Mouse (Mus musculus) forebrain, embryonic 13.5 days (tissue): ENCODE measurements at regions not wholly inside any gene's neighbourhood (a gene's known extent, or its start where the extent isn't known, plus 50 kb on each side); places are given as distances from the start of the nearest gene placed in this dataset.
A peak's percentile ranks its signal among the peaks of the same experiment; 100 is the strongest.

Source experiments
- ATAC-seq: fragments of 200-750 bp; cut with Nextera tagmentation; 2 replicates; pipeline ENCODE4 v1.8.0; 2017
- H3K27ac ChIP-seq: fragments of 300-500 bp; sonication (generic); 2 replicates; pipeline ENCODE4 v1.5.1; 2015; ENCODE audit warnings: inconsistent platforms, mild to moderate bottlenecking, moderate library complexity
- H3K27me3 ChIP-seq: fragments of 300-500 bp; sonication (generic); 2 replicates; pipeline ENCODE4 v1.6.1; 2015; ENCODE audit warnings: mild to moderate bottlenecking, inconsistent platforms
- H3K36me3 ChIP-seq: fragments of 300-500 bp; sonication (generic); 2 replicates; pipeline ENCODE4 v1.6.1; 2015; ENCODE audit warnings: mild to moderate bottlenecking, inconsistent platforms; ENCODE audit not compliant: poor library complexity, severe bottlenecking
- H3K4me1 ChIP-seq: fragments of 300-500 bp; sonication (generic); 2 replicates; pipeline ENCODE4 v1.6.1; 2015; ENCODE audit warnings: inconsistent platforms
- H3K4me2 ChIP-seq: fragments of 300-500 bp; sonication (generic); 2 replicates; pipeline ENCODE4 v1.6.1; 2015; ENCODE audit warnings: inconsistent platforms, mild to moderate bottlenecking, moderate library complexity
- H3K4me3 ChIP-seq: fragments of 300-500 bp; sonication (generic); 2 replicates; pipeline ENCODE4 v1.5.1; 2015; ENCODE audit warnings: mild to moderate bottlenecking, inconsistent platforms
- H3K9ac ChIP-seq: fragments of 300-500 bp; sonication (generic); 2 replicates; pipeline ENCODE4 v1.6.1; 2015; ENCODE audit warnings: mild to moderate bottlenecking, inconsistent platforms
- H3K9me3 ChIP-seq: fragments of 300-500 bp; sonication (generic); replicated peaks from 2 replicates; pipeline ENCODE4 v1.6.1; 2016; ENCODE audit warnings: inconsistent platforms
- WGBS: fragments of 180-500 bp; shearing (Covaris S2); methylation state at CpG from one replicate; pipeline ENCODE4 v1.1.7; 2015; 5-methylcytosine and 5-hydroxymethylcytosine counted together

DNA sequence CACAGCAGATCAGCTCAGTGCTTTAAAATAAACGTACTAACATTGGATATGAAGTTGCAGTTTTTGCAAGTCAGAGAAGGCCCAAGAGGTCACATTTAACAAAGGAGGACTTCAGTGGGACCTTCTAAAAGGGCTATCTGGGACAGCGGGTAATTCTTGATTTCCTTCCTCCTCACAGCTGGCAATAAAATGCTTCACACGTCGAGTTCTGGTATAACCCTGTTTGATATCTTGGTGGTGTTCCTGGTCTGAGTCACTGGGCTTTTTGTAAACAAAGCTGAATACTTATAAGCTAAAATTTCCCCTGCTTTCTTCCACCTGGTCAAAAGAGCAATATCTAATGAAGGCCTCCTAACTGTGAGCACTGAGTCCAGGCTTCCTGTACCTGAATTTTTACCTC, 187.9 kb downstream of the Rnd3 start:
- Histone ChIP-seq H3K9me3 (no peaks in the 10 kb centered on the region), H3K9ac (no peak overlapping the region), H3K36me3 (no peaks in the 10 kb centered on the region), H3K27ac (no peak overlapping the region), H3K27me3 (no peaks in the 10 kb centered on the region), H3K4me3 (no peak overlapping the region), H3K4me1 (peaks cover 12% of the 10 kb centered on the region), H3K4me2 (no peak overlapping the region)
- no peak for ATAC-seq
- 79% methylated on average over 4 of the region's 4 CpGs for WGBS

DNA sequence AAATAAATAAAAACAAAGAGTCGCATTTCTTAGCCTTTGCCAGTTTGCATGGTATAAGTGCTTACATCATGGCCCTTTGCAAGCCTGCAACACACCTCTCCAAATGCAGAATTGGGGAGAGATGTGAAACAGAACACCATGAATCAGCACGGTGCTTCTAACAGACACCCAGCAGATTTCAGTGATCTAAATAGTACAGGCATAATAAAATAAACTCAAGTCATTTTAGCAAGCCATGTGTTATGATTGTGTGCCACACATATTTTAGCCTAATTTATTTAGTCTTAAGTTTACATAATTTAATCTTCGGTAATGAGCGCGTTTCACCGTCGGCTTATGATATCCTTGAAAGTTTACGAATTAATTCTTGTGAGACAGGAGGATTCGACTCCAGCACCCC, 189.6 kb downstream of the Rnd3 start:
- H3K4me2 ChIP-seq = no peak overlapping the region
- no peaks in the 10 kb centered on the region for H3K9me3 ChIP-seq
- H3K4me3 ChIP-seq = no peak overlapping the region
- ATAC-seq = no peak; the same call in 1 of the 2 replicates
- no peaks in the 10 kb centered on the region for H3K27me3 ChIP-seq
- peaks cover 6% of the 10 kb centered on the region for H3K4me1 ChIP-seq
- H3K36me3 ChIP-seq = no peaks in the 10 kb centered on the region
- no peak overlapping the region for H3K9ac ChIP-seq
- no peak overlapping the region for H3K27ac ChIP-seq
- 91% methylated on average over 9 of the region's 9 CpGs for WGBS

DNA sequence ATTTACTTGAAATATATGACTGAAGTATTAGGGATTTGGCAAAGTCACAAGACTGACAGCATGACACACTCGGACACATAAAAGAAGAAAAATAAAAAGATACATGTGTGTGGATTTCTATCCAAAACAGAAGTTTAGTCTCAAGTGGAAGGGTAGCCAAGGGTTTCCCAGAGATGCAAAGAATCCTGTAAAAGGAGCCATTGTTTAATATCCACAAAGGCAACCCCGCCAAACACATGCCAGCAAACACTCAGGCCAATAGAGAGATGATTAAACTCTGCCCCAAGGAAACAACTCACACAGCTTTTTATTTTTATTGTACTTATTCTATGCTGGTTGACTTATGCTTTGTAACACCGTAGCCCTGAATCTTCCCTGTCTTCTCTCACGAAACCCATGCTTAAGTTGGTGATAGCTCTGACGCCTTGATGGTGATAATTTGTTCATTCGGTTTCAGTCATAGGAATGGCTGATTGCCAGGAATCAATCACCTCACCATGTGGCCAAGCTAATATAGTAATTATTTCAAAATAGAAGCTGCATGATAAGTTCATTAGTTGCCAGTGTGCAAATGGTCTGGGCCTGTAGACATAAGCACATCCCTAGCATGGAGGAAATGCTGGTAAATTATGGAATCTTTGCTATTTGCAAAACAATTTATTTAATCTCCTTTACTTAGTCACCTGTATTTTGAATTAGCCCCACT, 194.4 kb downstream of the Rnd3 start:
- H3K4me1 ChIP-seq = peaks cover 9% of the 10 kb centered on the region
- no peaks in the 10 kb centered on the region for H3K27me3 ChIP-seq
- H3K36me3 ChIP-seq = no peaks in the 10 kb centered on the region
- ATAC-seq = peak; percentile 36; the same call in 1 of the 2 replicates
- H3K9ac ChIP-seq = no peak overlapping the region
- no peaks in the 10 kb centered on the region for H3K9me3 ChIP-seq
- WGBS = 12% methylated on average over 6 of the region's 6 CpGs
- no peak overlapping the region for H3K4me2 ChIP-seq
- no peak overlapping the region for H3K27ac ChIP-seq
- H3K4me3 ChIP-seq = no peak overlapping the region

DNA sequence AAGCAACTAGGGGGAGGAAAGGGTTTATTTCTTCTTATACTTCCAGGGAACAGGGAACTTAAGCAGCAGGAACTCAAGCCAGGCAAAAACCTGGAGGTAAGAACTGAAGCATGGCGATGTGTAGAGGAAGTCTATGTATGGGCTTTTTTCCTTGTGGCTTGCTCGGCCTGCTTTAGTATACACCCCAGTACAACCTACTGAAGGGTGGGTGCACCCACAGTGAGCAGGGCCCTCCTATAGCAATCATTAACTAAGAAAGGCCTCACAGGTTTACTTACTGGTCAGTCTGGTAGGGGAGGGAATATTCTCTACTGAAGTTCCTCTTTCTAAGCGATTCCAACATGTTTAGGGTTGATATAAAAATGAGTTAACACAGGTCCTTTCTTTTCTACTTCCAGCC, 197.9 kb downstream of the Rnd3 start:
- ATAC-seq = no peak
- Histone ChIP-seq H3K9me3 (no peaks in the 10 kb centered on the region), H3K4me1 (peaks cover 9% of the 10 kb centered on the region), H3K27ac (no peak overlapping the region), H3K27me3 (no peaks in the 10 kb centered on the region), H3K4me3 (no peak overlapping the region), H3K36me3 (no peaks in the 10 kb centered on the region), H3K9ac (no peak overlapping the region), H3K4me2 (no peak overlapping the region)
- WGBS = 92% methylated on average over 3 of the region's 3 CpGs

DNA sequence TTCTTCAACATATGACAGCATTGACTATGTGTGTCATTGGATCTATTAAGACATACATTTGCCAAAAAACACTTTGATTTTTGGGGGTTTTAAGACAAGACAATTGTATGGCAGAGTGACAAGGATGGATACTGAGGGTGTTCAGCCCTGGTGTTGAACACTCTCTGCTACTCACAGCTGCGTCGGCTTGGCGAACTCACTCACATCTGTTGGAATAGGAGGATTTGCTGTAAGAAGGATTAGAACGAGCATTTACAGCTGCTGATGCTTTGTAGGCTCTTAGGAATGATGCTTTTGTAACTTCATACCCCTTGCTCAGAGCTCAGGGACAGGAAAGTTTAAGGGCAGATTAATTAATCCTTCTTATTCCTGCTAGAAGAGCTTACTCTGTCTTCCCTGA, 199.2 kb downstream of the Rnd3 start:
- 79% methylated on average over 4 of the region's 4 CpGs for WGBS
- Histone ChIP-seq H3K36me3 (no peaks in the 10 kb centered on the region), H3K9ac (no peak overlapping the region), H3K27me3 (no peaks in the 10 kb centered on the region), H3K4me2 (no peak overlapping the region), H3K27ac (no peak overlapping the region), H3K4me3 (no peak overlapping the region), H3K4me1 (peaks cover 6% of the 10 kb centered on the region), H3K9me3 (no peaks in the 10 kb centered on the region)
- ATAC-seq = no peak

DNA sequence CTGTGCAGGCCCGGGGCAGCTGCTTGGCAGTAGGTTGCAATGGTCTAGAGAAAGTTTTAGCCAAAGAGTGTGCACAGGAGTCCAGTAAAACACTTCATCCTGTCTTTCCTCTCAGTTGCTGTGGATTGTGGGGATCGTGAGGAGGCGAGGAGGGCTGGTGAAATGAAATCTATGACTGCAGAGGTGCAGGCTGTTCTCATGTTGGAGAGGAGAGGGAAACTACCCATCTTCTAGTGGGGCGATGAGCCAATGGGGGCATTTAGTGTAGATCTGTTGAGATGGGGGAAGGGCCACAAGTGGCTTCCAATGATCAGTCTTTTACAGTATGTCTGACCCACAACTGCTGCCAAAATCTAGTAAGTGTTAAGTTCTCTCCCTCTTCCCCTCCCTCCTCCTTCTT, 203.4 kb downstream of the Rnd3 start:
- 86% methylated on average over 4 of the region's 4 CpGs for WGBS
- H3K27ac ChIP-seq = no peak overlapping the region
- no peaks in the 10 kb centered on the region for H3K36me3 ChIP-seq
- no peak overlapping the region for H3K4me3 ChIP-seq
- no peak overlapping the region for H3K4me2 ChIP-seq
- no peaks in the 10 kb centered on the region for H3K9me3 ChIP-seq
- no peaks in the 10 kb centered on the region for H3K4me1 ChIP-seq
- no peak overlapping the region for H3K9ac ChIP-seq
- no peaks in the 10 kb centered on the region for H3K27me3 ChIP-seq
- ATAC-seq = no peak

DNA sequence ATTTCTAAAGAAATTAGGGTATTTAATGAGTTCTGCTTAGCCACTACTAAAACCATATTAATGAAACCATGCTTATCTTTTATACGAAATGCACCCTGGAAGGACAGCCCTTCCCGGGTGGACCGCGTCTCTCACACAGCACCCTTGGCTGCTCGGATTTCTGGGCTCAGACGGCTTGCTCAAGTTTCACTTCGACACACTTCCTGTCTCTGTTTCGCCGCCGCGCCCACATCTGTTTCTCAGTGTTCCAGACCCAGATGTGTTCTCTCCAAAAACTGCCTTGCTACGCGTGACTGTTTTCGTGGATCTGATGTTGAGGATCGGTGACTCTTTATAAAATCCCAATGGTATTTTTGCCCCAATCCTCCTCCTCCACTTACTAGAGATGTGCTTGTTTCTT, 205.7 kb downstream of the Rnd3 start:
- no peak overlapping the region for H3K4me3 ChIP-seq
- no peak overlapping the region for H3K9ac ChIP-seq
- no peaks in the 10 kb centered on the region for H3K27me3 ChIP-seq
- H3K36me3 ChIP-seq = no peaks in the 10 kb centered on the region
- no peak for ATAC-seq
- H3K27ac ChIP-seq = no peak overlapping the region
- no peaks in the 10 kb centered on the region for H3K4me1 ChIP-seq
- 90% methylated on average over 15 of the region's 15 CpGs for WGBS
- no peaks in the 10 kb centered on the region for H3K9me3 ChIP-seq
- H3K4me2 ChIP-seq = no peak overlapping the region

DNA sequence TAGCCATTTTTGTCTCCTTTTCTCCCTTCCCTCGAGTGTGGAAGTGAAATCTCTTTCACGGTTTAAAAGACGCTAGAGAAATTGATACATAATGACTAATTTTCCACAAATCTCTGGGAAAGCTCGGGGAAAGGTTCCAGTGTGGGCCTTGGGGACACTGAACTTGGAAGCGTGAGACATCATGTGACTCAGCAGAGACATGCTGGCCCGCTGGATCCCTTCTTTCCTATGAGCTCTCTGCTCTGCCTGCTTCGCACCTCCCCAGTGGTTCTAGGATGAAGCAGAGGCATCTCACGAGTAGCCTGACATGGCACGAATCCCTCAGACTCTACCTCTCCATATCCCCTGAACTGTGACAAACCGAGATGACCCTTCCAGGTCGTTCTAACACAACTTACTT, 206.2 kb downstream of the Rnd3 start:
- no peak overlapping the region for H3K4me2 ChIP-seq
- no peak for ATAC-seq
- H3K9me3 ChIP-seq = no peaks in the 10 kb centered on the region
- H3K9ac ChIP-seq = no peak overlapping the region
- WGBS = 78% methylated on average over 11 of the region's 11 CpGs
- H3K4me1 ChIP-seq = no peaks in the 10 kb centered on the region
- H3K27me3 ChIP-seq = no peaks in the 10 kb centered on the region
- H3K36me3 ChIP-seq = no peaks in the 10 kb centered on the region
- no peak overlapping the region for H3K4me3 ChIP-seq
- H3K27ac ChIP-seq = no peak overlapping the region

DNA sequence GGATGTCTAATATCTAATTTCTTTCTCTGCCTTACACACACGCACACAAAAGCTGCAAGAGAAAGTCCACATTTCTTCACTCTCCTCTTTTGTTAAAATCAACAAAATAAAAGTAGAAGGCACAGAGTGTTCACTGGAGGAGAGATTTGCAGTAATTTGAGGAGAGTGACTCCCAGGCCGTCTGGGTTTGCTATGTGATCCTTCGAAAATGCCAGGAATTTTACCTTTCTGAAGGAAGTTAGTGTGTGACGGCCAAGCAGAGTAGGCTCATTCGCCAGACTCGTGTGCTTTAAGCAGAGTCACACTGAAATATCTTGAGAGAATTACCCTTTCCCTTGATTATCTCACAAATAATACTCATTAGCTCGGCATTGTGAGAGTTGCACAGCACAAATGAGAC, 216.0 kb downstream of the Rnd3 start:
- Histone ChIP-seq H3K4me2 (0 out of 2 replicates have a peak overlapping the region, but pooled peaks have one; percentile 5), H3K27ac (no peak overlapping the region), H3K4me3 (no peak overlapping the region), H3K36me3 (no peaks in the 10 kb centered on the region), H3K27me3 (no peaks in the 10 kb centered on the region), H3K4me1 (peaks cover 9% of the 10 kb centered on the region), H3K9me3 (no peaks in the 10 kb centered on the region), H3K9ac (no peak overlapping the region)
- WGBS = 20% methylated on average over 7 of the region's 7 CpGs
- no peak; the same call in 1 of the 2 replicates for ATAC-seq

DNA sequence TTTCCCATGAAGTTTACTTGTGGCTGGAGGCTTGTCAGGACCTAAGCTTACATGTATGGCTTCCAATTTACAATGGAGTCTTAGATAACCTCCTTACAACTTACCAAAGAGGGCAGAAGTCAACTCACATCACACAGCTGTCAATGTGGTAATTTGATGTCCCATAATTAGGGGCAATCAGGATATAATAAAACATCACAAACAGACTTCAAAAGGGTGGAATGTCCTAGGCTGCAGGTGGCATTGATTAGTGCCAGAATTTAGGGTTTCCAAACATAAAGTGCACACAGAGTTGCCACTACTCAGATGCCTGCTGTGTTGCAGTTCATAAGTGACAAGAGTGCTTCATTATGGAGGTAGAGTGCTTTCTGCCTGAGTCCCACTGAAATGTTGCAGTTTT, 227.9 kb downstream of the Rnd3 start:
- Histone ChIP-seq H3K36me3 (no peaks in the 10 kb centered on the region), H3K9me3 (no peaks in the 10 kb centered on the region), H3K4me3 (no peak overlapping the region), H3K9ac (no peak overlapping the region), H3K4me1 (peaks cover 22% of the 10 kb centered on the region), H3K4me2 (no peak overlapping the region), H3K27me3 (no peaks in the 10 kb centered on the region), H3K27ac (no peak overlapping the region)
- ATAC-seq = no peak

DNA sequence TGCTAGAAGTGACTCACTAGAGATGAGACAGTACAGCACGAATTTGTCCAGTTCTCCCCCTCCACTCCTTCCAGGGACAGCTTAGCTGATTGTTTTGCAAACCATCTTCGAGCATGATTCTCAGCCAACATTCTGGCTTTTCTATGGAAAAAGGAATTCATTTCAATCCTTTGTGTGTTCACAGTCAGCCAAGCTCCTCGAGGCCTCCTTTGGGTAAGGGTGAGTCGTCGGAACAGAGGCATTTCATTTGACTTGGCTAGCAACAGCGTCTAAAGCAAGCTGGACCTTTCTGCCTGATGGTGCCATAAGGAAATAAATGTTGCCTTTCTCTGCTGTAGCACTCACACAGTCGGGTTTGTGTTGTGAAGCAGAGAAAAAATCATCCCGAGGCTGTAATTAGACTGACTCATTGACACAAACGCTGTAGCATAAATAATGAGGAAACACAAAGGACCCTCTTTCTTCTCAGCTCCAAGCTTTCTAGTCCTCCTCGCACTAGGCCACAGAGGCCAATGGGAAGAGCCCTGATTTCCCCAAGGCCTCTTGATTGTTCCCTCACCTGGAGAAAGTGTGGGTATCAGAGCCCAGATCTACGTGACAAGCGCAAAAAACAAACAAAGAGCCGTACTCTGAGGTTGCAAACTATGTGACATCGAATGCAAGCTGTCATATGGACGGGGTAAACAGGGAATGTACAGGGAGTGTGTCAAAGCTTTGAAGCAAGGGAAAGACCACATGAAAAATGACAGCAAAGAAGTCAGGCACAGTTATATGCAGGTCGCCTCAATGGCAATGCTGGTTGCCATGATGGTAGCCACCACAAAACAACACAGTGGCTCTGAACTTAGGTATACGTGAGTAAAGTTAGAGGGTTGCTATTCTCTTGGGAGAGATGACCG, 232.3 kb downstream of the Rnd3 start:
- H3K36me3 ChIP-seq = no peaks in the 10 kb centered on the region
- peak; percentile 89 for ATAC-seq
- no peaks in the 10 kb centered on the region for H3K9me3 ChIP-seq
- H3K4me3 ChIP-seq = no peak overlapping the region
- H3K4me2 ChIP-seq = peak overlapping the region; percentile 22
- H3K4me1 ChIP-seq = peaks cover 27% of the 10 kb centered on the region
- 26% methylated on average over 18 of the region's 18 CpGs for WGBS
- peak overlapping the region; percentile 43 for H3K9ac ChIP-seq
- peak overlapping the region; percentile 84 for H3K27ac ChIP-seq
- no peaks in the 10 kb centered on the region for H3K27me3 ChIP-seq

DNA sequence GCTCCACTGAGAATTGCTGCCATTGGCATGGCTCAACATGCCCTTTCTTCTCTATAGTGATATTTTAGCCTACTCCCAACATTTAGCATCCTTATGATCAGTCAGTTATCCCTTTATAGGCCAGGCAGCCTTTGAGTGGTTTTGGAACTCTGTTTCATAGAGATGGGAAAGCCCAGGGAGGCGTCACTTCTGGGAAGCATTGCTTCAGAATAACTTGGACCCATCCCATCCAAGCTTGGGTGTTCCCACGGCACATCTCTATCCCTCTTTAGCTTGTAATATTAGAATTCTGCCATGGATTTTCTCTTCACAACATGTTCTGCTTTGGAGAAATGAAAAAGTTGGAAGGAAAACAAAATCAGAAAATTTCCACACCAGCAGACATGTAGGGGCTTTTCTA, 233.8 kb downstream of the Rnd3 start:
- H3K27ac ChIP-seq = no peak overlapping the region

More for the DNA sequence above, 233.8 kb downstream of the Rnd3 start:
- H3K36me3 ChIP-seq = no peaks in the 10 kb centered on the region
- no peak overlapping the region for H3K9ac ChIP-seq
- WGBS = 88% methylated on average over 2 of the region's 2 CpGs
- H3K27me3 ChIP-seq = no peaks in the 10 kb centered on the region
- no peaks in the 10 kb centered on the region for H3K9me3 ChIP-seq
- H3K4me1 ChIP-seq = peaks cover 27% of the 10 kb centered on the region
- no peak for ATAC-seq
- H3K4me2 ChIP-seq = no peak overlapping the region
- no peak overlapping the region for H3K4me3 ChIP-seq
